Mouse (Mus musculus) myocyte (in vitro differentiated cells): ENCODE results near the gene Snrpc.

Experiments
- CEBPB ChIP-seq: IDR thresholded peaks from 2 replicates; pipeline ENCODE4 v1.6.1; 2011; ENCODE audit warnings: mild to moderate bottlenecking, moderate library complexity; ENCODE audit not compliant: poor library complexity, insufficient read depth, severe bottlenecking
- E2F4 ChIP-seq: IDR thresholded peaks from one replicate; pipeline ENCODE4 v1.6.1; 2011; ENCODE audit warnings: mild to moderate bottlenecking, control low read depth, moderate library complexity; ENCODE audit not compliant: insufficient read depth
- MAX ChIP-seq: IDR thresholded peaks from one replicate; pipeline ENCODE4 v1.6.1; 2011; ENCODE audit warnings: low read depth, mild to moderate bottlenecking, control low read depth
- MYOG ChIP-seq, 3 experiments: IDR thresholded peaks; one replicate each; pipeline ENCODE4 v1.6.1; 2011; ENCODE audit warnings: control low read depth in 2 of 3, low read depth in 2 of 3, mild to moderate bottlenecking in 2 of 3; ENCODE audit not compliant: insufficient read length in 2 of 3, control insufficient read depth in 1 of 3, insufficient read depth in 1 of 3
- POLR2A ChIP-seq: IDR thresholded peaks from one replicate; pipeline ENCODE4 v1.6.1; 2011; ENCODE audit warnings: low read depth, mild to moderate bottlenecking, control low read depth, moderate library complexity; ENCODE audit not compliant: insufficient read length
- POLR2AphosphoS2 ChIP-seq: IDR thresholded peaks from one replicate; pipeline ENCODE4 v1.6.1; 2011; ENCODE audit warnings: low read depth, control low read depth; ENCODE audit not compliant: insufficient read length
- TCF12 ChIP-seq: IDR thresholded peaks from one replicate; pipeline ENCODE4 v1.6.1; 2011; ENCODE audit warnings: mild to moderate bottlenecking, control low read depth; ENCODE audit not compliant: poor library complexity, insufficient read depth, severe bottlenecking

- TF ChIP-seq MAX: no peak
- no peak for TF ChIP-seq E2F4
- TF ChIP-seq POLR2A: no peak
- TF ChIP-seq POLR2AphosphoS2: no peak
- TF ChIP-seq TCF12: no peak
- no peak for TF ChIP-seq MYOG (IDR thresholded peaks at IDR 0.05; ENCODE audit: control insufficient read depth in 1 of 3, insufficient read depth in 1 of 3, insufficient read length in 2 of 3, low read depth in 2 of 3)
- TF ChIP-seq CEBPB: no peak
Observed at GRCm38 (mm10) chr17:27797341-27797872, 40.5 kb upstream of the Snrpc start.
